Mouse (Mus musculus) liver, embryonic 15.5 days (tissue): Measurements from ENCODE around the gene Olfr912. TPM values are rescaled to one million over a fixed set of nuclear protein-coding genes. Genes with fewer than 3 reads are reported as not detected.

Experiments
- ATAC-seq: fragments of 200-750 bp; cut with Nextera tagmentation; 2 replicates; pipeline ENCODE4 v1.8.0; 2017; ENCODE audit warnings: moderate number of reproducible peaks, mild to moderate bottlenecking, moderate library complexity; ENCODE audit not compliant: insufficient read depth
- H3K27ac ChIP-seq: fragments of 300-500 bp; sonication (generic); replicated peaks from 2 replicates; pipeline ENCODE4 v1.5.1; 2015; ENCODE audit warnings: mild to moderate bottlenecking, inconsistent platforms
- H3K27me3 ChIP-seq: fragments of 300-500 bp; sonication (generic); 2 replicates; pipeline ENCODE4 v1.6.1; 2015; ENCODE audit warnings: mild to moderate bottlenecking, inconsistent platforms
- H3K36me3 ChIP-seq: fragments of 300-500 bp; sonication (generic); replicated peaks from 2 replicates; pipeline ENCODE4 v1.6.1; 2015; ENCODE audit warnings: moderate library complexity, mild to moderate bottlenecking, inconsistent platforms
- H3K4me1 ChIP-seq: fragments of 300-500 bp; sonication (generic); replicated peaks from 2 replicates; pipeline ENCODE4 v1.6.1; 2015; ENCODE audit warnings: inconsistent platforms
- H3K4me2 ChIP-seq: fragments of 300-500 bp; sonication (generic); 2 replicates; pipeline ENCODE4 v1.6.1; 2015; ENCODE audit warnings: moderate library complexity, mild to moderate bottlenecking, inconsistent platforms
- H3K4me3 ChIP-seq: fragments of 300-500 bp; sonication (generic); replicated peaks from 2 replicates; pipeline ENCODE4 v1.5.1; 2015; ENCODE audit warnings: mild to moderate bottlenecking, inconsistent platforms
- H3K9ac ChIP-seq: fragments of 300-500 bp; sonication (generic); 2 replicates; pipeline ENCODE4 v1.6.1; 2015; ENCODE audit warnings: moderate library complexity, mild to moderate bottlenecking, inconsistent platforms
- H3K9me3 ChIP-seq: fragments of 300-500 bp; sonication (generic); replicated peaks from 2 replicates; pipeline ENCODE4 v1.6.1; 2016; ENCODE audit warnings: inconsistent platforms
- WGBS: fragments of 180-500 bp; shearing (Covaris S2); methylation state at CpG from one replicate; pipeline ENCODE4 v1.1.7; 2015; ENCODE audit warnings: mixed read lengths; ENCODE audit not compliant: insufficient replicate concordance; 5-methylcytosine and 5-hydroxymethylcytosine counted together
- polyA plus RNA-seq: library from polyadenylated mRNA; unstranded; fragments of >200 nt; fragmentation: Nextera tagmentation; extraction: Ambion mirVana; gene quantifications from 2 replicates; pipeline ENCODE4 v1.2.1, GENCODE M21; 2015

Gene Olfr912
- polyA plus RNA-seq = not detected in 2 replicates

- Histone ChIP-seq H3K4me2 (no peak within 1 kb of the TSS), H3K4me1 (no peaks in the 10 kb centered on the region), H3K27ac (no peak within 1 kb of the TSS), H3K9me3 (no peaks in the 10 kb centered on the region), H3K4me3 (no peak within 1 kb of the TSS), H3K27me3 (no peaks in the 10 kb centered on the region), H3K9ac (no peak within 1 kb of the TSS), H3K36me3 (no peaks in the 10 kb centered on the region)
- no peak for ATAC-seq
- WGBS = 32% methylated on average over 1 of the region's 1 CpGs
Measured at GRCm38 (mm10) chr9:38579878-38580277, at the start of gene Olfr912. Olfr912 (plus strand) TSS chr9:38580178.

GRCm38 (mm10) chr9:38537549-38537948, 42.4 kb upstream of the Olfr912 start, which contains the start of gene Olfr910:
Olfr910 (plus strand) TSS chr9:38537849.
- Histone ChIP-seq H3K36me3 (no peaks in the 10 kb centered on the region), H3K9ac (no peak within 1 kb of the TSS), H3K4me3 (no peak within 1 kb of the TSS), H3K27ac (no peak within 1 kb of the TSS), H3K27me3 (no peaks in the 10 kb centered on the region), H3K4me2 (no peak within 1 kb of the TSS), H3K9me3 (no peaks in the 10 kb centered on the region), H3K4me1 (no peaks in the 10 kb centered on the region)
- 58% methylated on average over 2 of the region's 2 CpGs for WGBS
- ATAC-seq = no peak

GRCm38 (mm10) chr9:38591056-38591455, 11.1 kb downstream of the Olfr912 start:
- H3K27me3 ChIP-seq = no peaks in the 10 kb centered on the region
- no peaks in the 10 kb centered on the region for H3K36me3 ChIP-seq
- WGBS = 48% methylated on average over 1 of the region's 1 CpGs
- H3K4me1 ChIP-seq = no peaks in the 10 kb centered on the region
- no peak overlapping the region for H3K4me2 ChIP-seq
- no peak overlapping the region for H3K4me3 ChIP-seq
- no peak for ATAC-seq
- no peak overlapping the region for H3K9ac ChIP-seq
- H3K27ac ChIP-seq = no peak overlapping the region
- H3K9me3 ChIP-seq = no peaks in the 10 kb centered on the region

- Histone ChIP-seq H3K27me3 (no peaks in the 10 kb centered on the region), H3K36me3 (no peaks in the 10 kb centered on the region), H3K27ac (no peak within 1 kb of the TSS), H3K9ac (no peak within 1 kb of the TSS), H3K4me1 (no peaks in the 10 kb centered on the region), H3K4me3 (no peak within 1 kb of the TSS), H3K4me2 (no peak within 1 kb of the TSS), H3K9me3 (no peaks in the 10 kb centered on the region)
- 14% methylated on average over 2 of the region's 2 CpGs for WGBS
- ATAC-seq = no peak
Measured at GRCm38 (mm10) chr9:38592459-38592858, 12.5 kb downstream of the Olfr912 start, which contains the start of gene Olfr913. Olfr913 (plus strand) TSS chr9:38592759.

GRCm38 (mm10) chr9:38604802-38605201, 24.8 kb downstream of the Olfr912 start, which contains the start of gene Olfr914:
Olfr914 (plus strand) TSS chr9:38605102.
- Histone ChIP-seq H3K4me3 (no peak within 1 kb of the TSS), H3K36me3 (no peaks in the 10 kb centered on the region), H3K27me3 (no peaks in the 10 kb centered on the region), H3K27ac (no peak within 1 kb of the TSS), H3K4me1 (no peaks in the 10 kb centered on the region), H3K9me3 (0 out of 2 replicates have a peak, but pooled peaks cover 2% of the 10 kb centered on the region), H3K4me2 (no peak within 1 kb of the TSS), H3K9ac (no peak within 1 kb of the TSS)
- ATAC-seq = no peak
- 35% methylated on average over 2 of the region's 2 CpGs for WGBS

- no peak overlapping the region for H3K9ac ChIP-seq
Measured at GRCm38 (mm10) chr9:38632406-38632805, 52.4 kb downstream of the Olfr912 start.

More at GRCm38 (mm10) chr9:38632406-38632805, 52.4 kb downstream of the Olfr912 start:
- Histone ChIP-seq H3K4me3 (no peak overlapping the region), H3K4me2 (no peak overlapping the region), H3K36me3 (no peaks in the 10 kb centered on the region), H3K4me1 (no peaks in the 10 kb centered on the region), H3K27me3 (no peaks in the 10 kb centered on the region), H3K9me3 (no peaks in the 10 kb centered on the region), H3K27ac (no peak overlapping the region)
- 51% methylated on average over 4 of the region's 4 CpGs for WGBS
- ATAC-seq = no peak

Other genes starting within 250 kb of the Olfr912 start
- not detected in 2 replicates for gene Olfr898, start 231.8 kb upstream of the Olfr912 start, polyA plus RNA-seq
- not detected in 2 replicates for gene Olfr250, start 213.3 kb upstream of the Olfr912 start, polyA plus RNA-seq
- gene Olfr251, start 203.1 kb upstream of the Olfr912 start, polyA plus RNA-seq = not detected in 2 replicates
- not detected in 2 replicates for gene Olfr147, start 178.5 kb upstream of the Olfr912 start, polyA plus RNA-seq
- gene Olfr901, start 150.7 kb upstream of the Olfr912 start, polyA plus RNA-seq = not detected in 2 replicates
- not detected in 2 replicates for gene Olfr902, start 132.5 kb upstream of the Olfr912 start, polyA plus RNA-seq
- not detected in 2 replicates for gene Olfr904, start 117.0 kb upstream of the Olfr912 start, polyA plus RNA-seq
- gene Olfr905, start 109.1 kb upstream of the Olfr912 start, polyA plus RNA-seq = not detected in 2 replicates
- not detected in 2 replicates for gene Olfr906, start 93.1 kb upstream of the Olfr912 start, polyA plus RNA-seq
- not detected in 2 replicates for gene Olfr907, start 84.4 kb upstream of the Olfr912 start, polyA plus RNA-seq
- gene Olfr911-ps1, start 58.6 kb upstream of the Olfr912 start, polyA plus RNA-seq = not detected in 2 replicates
- not detected in 2 replicates for gene Olfr910, start 42.3 kb upstream of the Olfr912 start, polyA plus RNA-seq
- gene Olfr913, start 12.6 kb downstream of the Olfr912 start, polyA plus RNA-seq = not detected in 2 replicates
- not detected in 2 replicates for gene Olfr914, start 24.9 kb downstream of the Olfr912 start, polyA plus RNA-seq
- not detected in 2 replicates for gene Olfr916, start 79.7 kb downstream of the Olfr912 start, polyA plus RNA-seq
- not detected in 2 replicates for gene Olfr917, start 85.7 kb downstream of the Olfr912 start, polyA plus RNA-seq
- gene Olfr918, start 94.4 kb downstream of the Olfr912 start, polyA plus RNA-seq = not detected in 2 replicates
- not detected in 2 replicates for gene Olfr919, start 123.5 kb downstream of the Olfr912 start, polyA plus RNA-seq
- 7.8 and 8.2 TPM in 2 replicates for gene Vwa5a, start 138.1 kb downstream of the Olfr912 start, polyA plus RNA-seq
- 0.02 TPM in 1 of 2 replicates, not detected in the other for gene Olfr920, start 172.1 kb downstream of the Olfr912 start, polyA plus RNA-seq
- gene Olfr921, start 192.9 kb downstream of the Olfr912 start, polyA plus RNA-seq = not detected in 2 replicates
- gene Olfr922, start 234.4 kb downstream of the Olfr912 start, polyA plus RNA-seq = not detected in 2 replicates
- gene Olfr923, start 246.4 kb downstream of the Olfr912 start, polyA plus RNA-seq = 0.03 TPM in 1 of 2 replicates, not detected in the other